Mouse (Mus musculus) spleen, postnatal 0 days (tissue): Measurements from ENCODE around the gene Skint2. TPM values are rescaled to one million over a fixed set of nuclear protein-coding genes. Genes with fewer than 3 reads are reported as not detected.

Source experiments
- polyA plus RNA-seq: library from polyadenylated mRNA; unstranded; fragments of >200 nt; fragmentation: Nextera tagmentation; extraction: Ambion mirVana; gene quantifications from 2 replicates; pipeline ENCODE4 v1.2.1, GENCODE M21; 2015

The Skint2 gene
- polyA plus RNA-seq: not detected in 2 replicates

GRCm38 (mm10) chr4:112556894-112557293 is at the start of gene Skint2:
Gene Skint2, plus strand, starts transcription at chr4:112557194.

Other genes starting within 250 kb of the Skint2 start
- gene Skint9, start 123.2 kb upstream of the Skint2 start, polyA plus RNA-seq: not detected in 2 replicates
- not detected in 2 replicates for gene Skint10, start 217.7 kb downstream of the Skint2 start, polyA plus RNA-seq